Mouse (Mus musculus) neural tube, embryonic 14.5 days (tissue): Measurements from ENCODE around the gene Tprg. TPM values are rescaled to one million over a fixed set of nuclear protein-coding genes. Genes with fewer than 3 reads are reported as not detected.

Source experiments
- ATAC-seq: fragments of 200-750 bp; cut with Nextera tagmentation; 2 replicates; pipeline ENCODE4 v1.8.0; 2017; ENCODE audit warnings: low read depth, mild to moderate bottlenecking, moderate TSS enrichment, moderate library complexity
- H3K27ac ChIP-seq: fragments of 300-500 bp; sonication (generic); 2 replicates; pipeline ENCODE4 v1.5.1; 2014; ENCODE audit warnings: low read depth, mild to moderate bottlenecking, control low read depth, low read length, moderate library complexity, mixed read lengths
- H3K27me3 ChIP-seq: fragments of 300-500 bp; sonication (generic); 2 replicates; pipeline ENCODE4 v1.6.1; 2014; ENCODE audit warnings: low read length; ENCODE audit not compliant: control insufficient read depth, insufficient read depth
- H3K36me3 ChIP-seq: fragments of 300-500 bp; sonication (generic); 2 replicates; pipeline ENCODE4 v1.6.1; 2014; ENCODE audit warnings: low read length, mixed read lengths; ENCODE audit not compliant: control insufficient read depth, insufficient read depth
- H3K4me1 ChIP-seq: fragments of 300-500 bp; sonication (generic); 2 replicates; pipeline ENCODE4 v1.6.1; 2014; ENCODE audit warnings: low read length; ENCODE audit not compliant: control insufficient read depth, insufficient read depth
- H3K4me2 ChIP-seq: fragments of 300-500 bp; sonication (generic); 2 replicates; pipeline ENCODE4 v1.6.1; 2014; ENCODE audit warnings: mild to moderate bottlenecking, low read depth, low read length, control low read depth
- H3K4me3 ChIP-seq: fragments of 300-500 bp; sonication (generic); 2 replicates; pipeline ENCODE4 v1.5.1; 2014; ENCODE audit warnings: low read depth, low read length, control low read depth, mixed read lengths
- H3K9ac ChIP-seq: fragments of 300-500 bp; sonication (generic); replicated peaks from 2 replicates; pipeline ENCODE4 v1.6.1; 2014; ENCODE audit warnings: low read depth, mild to moderate bottlenecking, control low read depth, low read length, mixed read lengths
- H3K9me3 ChIP-seq: fragments of 300-500 bp; sonication (generic); 2 replicates; pipeline ENCODE4 v1.6.1; 2016; ENCODE audit warnings: low read length; ENCODE audit not compliant: control insufficient read depth
- WGBS: fragments of 180-500 bp; shearing (Covaris S2); extraction: QIAGEN DNeasy Blood & Tissue Kit; methylation state at CpG from one replicate; pipeline ENCODE4 v1.1.7; 2014; 5-methylcytosine and 5-hydroxymethylcytosine counted together
- polyA plus RNA-seq: library from polyadenylated mRNA; unstranded; fragments of >200 nt; fragmentation: Nextera tagmentation; extraction: Ambion mirVana; gene quantifications from 2 replicates; pipeline ENCODE4 v1.2.1, GENCODE M21; 2014

Tprg gene
- polyA plus RNA-seq, 1 experiment from 2014 or later: not detected

DNA sequence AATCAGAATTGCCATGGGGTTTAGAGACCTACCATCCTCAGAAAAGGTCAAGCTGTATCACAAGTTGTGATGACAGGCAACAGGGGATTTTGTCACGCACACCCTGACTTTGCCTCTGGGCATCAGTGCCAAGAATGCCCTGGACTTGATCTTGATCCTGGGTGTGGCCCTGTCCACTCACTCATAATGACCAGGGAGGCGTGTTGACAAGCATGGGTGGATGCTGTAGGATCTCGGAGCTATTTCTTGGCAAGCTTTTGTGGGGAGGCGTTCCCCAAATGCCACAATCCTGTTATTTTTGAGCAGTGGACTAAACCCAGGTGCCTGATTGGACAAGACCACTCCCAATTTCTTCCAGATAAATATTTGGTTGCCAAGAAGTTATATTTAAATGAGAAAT, 87.5 kb downstream of the Tprg start:
- Histone ChIP-seq H3K27me3 (no peaks in the 10 kb centered on the region), H3K4me3 (no peak overlapping the region), H3K9ac (no peak overlapping the region), H3K36me3 (no peaks in the 10 kb centered on the region), H3K9me3 (no peaks in the 10 kb centered on the region), H3K27ac (no peak overlapping the region), H3K4me1 (no peaks in the 10 kb centered on the region), H3K4me2 (no peak overlapping the region)
- 83% methylated on average over 4 of the region's 4 CpGs for WGBS
- ATAC-seq: no peak

DNA sequence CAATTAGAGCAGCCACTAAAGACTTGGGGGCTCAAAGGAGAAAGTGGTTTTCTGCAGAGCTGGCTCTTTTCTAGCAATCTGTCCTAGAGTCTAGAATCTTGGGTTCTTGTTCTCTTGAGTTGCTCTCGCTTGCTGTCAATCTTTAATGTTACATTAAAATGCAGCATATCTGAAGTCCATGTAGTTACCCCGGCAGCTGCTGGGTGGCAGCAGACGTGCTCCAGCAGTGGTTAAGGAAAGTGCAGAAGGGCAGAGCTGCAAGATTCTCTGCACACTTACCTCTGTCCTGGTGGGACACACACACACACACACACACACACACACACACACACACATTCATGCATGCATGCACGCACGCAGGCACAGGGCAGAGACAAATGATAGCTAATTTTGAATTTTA, 88.2 kb downstream of the Tprg start:
- Histone ChIP-seq H3K4me3 (no peak overlapping the region), H3K9ac (no peak overlapping the region), H3K36me3 (no peaks in the 10 kb centered on the region), H3K4me1 (no peaks in the 10 kb centered on the region), H3K27me3 (no peaks in the 10 kb centered on the region), H3K27ac (no peak overlapping the region), H3K4me2 (no peak overlapping the region), H3K9me3 (no peaks in the 10 kb centered on the region)
- WGBS: 76% methylated on average over 5 of the region's 5 CpGs
- ATAC-seq: no peak; the same call in 1 of the 2 replicates

DNA sequence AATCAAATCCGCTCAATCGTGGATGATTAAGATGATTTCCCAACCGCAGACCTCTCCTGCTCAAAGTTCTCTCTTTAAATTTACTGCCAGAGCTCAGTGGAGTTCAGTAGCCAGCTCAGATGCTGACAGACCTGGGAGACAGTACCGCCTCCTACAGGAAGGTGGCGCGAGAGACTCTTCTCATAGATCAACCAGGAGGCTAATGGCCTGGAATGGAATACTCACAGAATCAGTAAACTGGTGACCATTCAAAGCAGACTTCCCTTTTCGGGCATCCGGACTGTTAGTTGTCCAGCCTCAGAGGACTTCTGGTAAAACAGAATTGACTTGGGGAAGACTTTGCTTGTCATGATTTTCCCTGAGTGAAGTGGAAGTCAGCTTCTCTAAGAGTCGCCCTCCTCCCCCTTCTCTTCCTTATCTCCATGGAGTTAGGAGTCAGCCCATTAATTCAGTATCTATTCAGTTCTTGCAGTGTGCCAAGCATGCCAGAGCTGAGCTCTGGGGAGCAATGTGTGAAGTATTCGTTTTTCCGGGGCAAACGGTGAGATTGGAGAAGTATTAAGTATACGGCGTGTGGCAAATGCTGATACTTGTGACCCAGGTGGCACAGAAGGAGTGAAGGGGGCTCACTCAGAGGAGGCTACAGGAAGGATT, 90.2 kb downstream of the Tprg start:
- Histone ChIP-seq H3K4me1 (no peaks in the 10 kb centered on the region), H3K4me2 (no peak overlapping the region), H3K27me3 (no peaks in the 10 kb centered on the region), H3K9me3 (no peaks in the 10 kb centered on the region), H3K4me3 (no peak overlapping the region), H3K36me3 (no peaks in the 10 kb centered on the region), H3K27ac (no peak overlapping the region), H3K9ac (no peak overlapping the region)
- 33% methylated on average over 14 of the region's 14 CpGs for WGBS
- peak; percentile 80; the same call in 1 of the 2 replicates for ATAC-seq

DNA sequence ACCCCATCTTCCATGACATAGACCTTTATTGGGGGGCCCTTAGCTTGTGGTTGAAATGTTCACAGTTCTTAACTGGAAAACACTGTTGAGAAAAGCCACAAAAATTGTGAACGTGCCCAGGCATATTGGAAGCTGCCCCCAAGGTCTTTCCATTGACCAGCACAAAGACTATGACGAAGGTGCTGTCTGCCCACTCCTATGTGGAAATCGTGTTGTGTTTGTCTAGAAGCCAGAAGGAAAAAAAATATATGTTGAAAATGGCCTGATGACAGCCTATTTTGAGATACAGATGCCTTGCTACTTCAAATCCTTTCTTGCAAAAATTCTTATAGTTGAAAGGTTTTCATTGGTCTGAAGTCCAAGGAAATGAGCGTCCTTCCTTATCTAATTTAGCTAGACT, 91.1 kb downstream of the Tprg start:
- H3K4me3 ChIP-seq: no peak overlapping the region
- no peaks in the 10 kb centered on the region for H3K9me3 ChIP-seq
- H3K9ac ChIP-seq: no peak overlapping the region

DNA sequence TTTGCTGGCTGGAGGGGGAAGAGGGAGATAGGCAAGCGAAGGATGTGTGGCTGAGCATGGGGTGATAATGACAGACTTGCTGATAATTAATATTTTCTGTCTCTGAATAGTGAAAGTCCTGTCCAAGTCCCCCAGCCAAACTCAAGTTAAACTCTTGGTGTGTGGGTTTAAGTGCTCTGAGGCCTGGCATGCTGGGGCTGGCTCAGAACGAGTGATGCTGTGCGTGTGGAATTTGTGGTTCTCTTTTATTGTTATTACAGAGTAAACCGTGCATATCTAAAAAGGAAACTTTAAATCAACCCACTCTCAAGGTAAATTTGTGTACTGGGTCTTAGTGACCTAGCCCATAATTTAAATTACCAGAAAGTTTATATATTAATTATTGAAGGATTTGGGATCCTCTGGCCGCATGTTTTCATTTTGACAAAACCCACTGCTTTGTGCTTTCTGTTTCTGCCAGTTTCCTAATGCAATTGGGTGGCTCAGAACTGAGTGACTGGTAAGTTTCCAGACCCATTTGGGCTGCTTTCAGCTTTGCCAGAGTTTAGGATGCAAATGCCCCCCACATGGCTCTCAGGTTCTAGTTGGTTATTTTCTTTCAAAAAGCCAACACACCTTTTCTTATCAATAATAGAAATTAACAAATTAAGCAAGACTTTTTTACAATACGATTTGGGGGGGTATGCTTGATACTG, 99.0 kb downstream of the Tprg start:
- no peaks in the 10 kb centered on the region for H3K9me3 ChIP-seq
- H3K4me3 ChIP-seq: no peak overlapping the region
- 85% methylated on average over 6 of the region's 6 CpGs for WGBS
- no peak for ATAC-seq
- no peaks in the 10 kb centered on the region for H3K36me3 ChIP-seq
- no peak overlapping the region for H3K27ac ChIP-seq
- H3K4me2 ChIP-seq: no peak overlapping the region
- no peaks in the 10 kb centered on the region for H3K27me3 ChIP-seq
- no peak overlapping the region for H3K9ac ChIP-seq
- no peaks in the 10 kb centered on the region for H3K4me1 ChIP-seq

More for the DNA sequence above, 91.1 kb downstream of the Tprg start:
- no peak for ATAC-seq
- H3K4me1 ChIP-seq: no peaks in the 10 kb centered on the region
- H3K27me3 ChIP-seq: no peaks in the 10 kb centered on the region
- H3K4me2 ChIP-seq: no peak overlapping the region
- H3K36me3 ChIP-seq: no peaks in the 10 kb centered on the region
- WGBS: 87% methylated on average over 4 of the region's 4 CpGs
- no peak overlapping the region for H3K27ac ChIP-seq

DNA sequence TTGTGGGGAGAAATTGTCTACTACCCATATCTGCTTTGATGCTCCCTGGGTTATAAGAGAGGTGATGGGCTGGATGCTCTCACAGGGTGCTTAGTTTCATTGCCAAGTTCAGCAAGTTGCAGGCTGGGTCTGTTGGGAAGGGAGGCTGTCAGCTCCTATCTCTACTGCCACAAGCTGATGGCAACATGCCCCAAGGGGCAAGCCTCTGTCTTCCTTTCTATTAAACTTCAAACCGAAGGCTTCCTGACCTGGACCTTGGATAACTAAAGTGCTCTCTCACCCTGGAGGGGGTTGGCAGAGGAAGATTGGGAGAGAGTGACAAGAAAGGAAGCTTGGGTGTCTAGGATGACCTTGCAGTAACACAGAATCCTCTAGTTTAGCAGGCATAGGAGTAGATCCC, 108.1 kb downstream of the Tprg start:
- ATAC-seq: no peak
- WGBS: 88% methylated on average over 1 of the region's 1 CpGs
- H3K4me2 ChIP-seq: no peak overlapping the region
- H3K27ac ChIP-seq: no peak overlapping the region
- no peaks in the 10 kb centered on the region for H3K4me1 ChIP-seq
- no peaks in the 10 kb centered on the region for H3K36me3 ChIP-seq
- no peak overlapping the region for H3K4me3 ChIP-seq
- H3K9ac ChIP-seq: no peak overlapping the region
- H3K9me3 ChIP-seq: no peaks in the 10 kb centered on the region
- no peaks in the 10 kb centered on the region for H3K27me3 ChIP-seq

DNA sequence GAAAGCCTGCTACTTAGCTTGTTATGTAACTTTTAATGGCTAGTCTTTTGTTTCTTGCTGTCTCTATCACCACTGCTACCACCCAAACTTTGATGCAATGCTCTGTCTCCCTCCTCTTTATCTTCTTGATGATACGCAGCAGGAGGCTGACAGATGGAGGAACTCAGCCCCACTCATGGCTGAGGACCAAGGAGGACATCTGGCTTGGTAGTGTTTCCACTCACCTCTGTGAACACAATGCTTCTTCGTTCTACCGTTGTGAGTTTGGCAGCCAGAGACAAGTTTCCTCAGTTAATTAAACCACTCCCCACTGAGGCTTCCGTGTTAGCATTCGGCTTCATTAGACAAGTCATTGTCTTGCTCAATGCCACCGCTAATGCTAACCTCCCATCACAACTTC, 117.5 kb downstream of the Tprg start:
- Histone ChIP-seq H3K27ac (no peak overlapping the region), H3K9ac (no peak overlapping the region), H3K4me1 (peaks cover 11% of the 10 kb centered on the region), H3K9me3 (no peaks in the 10 kb centered on the region), H3K4me2 (no peak overlapping the region), H3K4me3 (no peak overlapping the region), H3K27me3 (no peaks in the 10 kb centered on the region), H3K36me3 (no peaks in the 10 kb centered on the region)
- 54% methylated on average over 6 of the region's 6 CpGs for WGBS
- ATAC-seq: no peak

DNA sequence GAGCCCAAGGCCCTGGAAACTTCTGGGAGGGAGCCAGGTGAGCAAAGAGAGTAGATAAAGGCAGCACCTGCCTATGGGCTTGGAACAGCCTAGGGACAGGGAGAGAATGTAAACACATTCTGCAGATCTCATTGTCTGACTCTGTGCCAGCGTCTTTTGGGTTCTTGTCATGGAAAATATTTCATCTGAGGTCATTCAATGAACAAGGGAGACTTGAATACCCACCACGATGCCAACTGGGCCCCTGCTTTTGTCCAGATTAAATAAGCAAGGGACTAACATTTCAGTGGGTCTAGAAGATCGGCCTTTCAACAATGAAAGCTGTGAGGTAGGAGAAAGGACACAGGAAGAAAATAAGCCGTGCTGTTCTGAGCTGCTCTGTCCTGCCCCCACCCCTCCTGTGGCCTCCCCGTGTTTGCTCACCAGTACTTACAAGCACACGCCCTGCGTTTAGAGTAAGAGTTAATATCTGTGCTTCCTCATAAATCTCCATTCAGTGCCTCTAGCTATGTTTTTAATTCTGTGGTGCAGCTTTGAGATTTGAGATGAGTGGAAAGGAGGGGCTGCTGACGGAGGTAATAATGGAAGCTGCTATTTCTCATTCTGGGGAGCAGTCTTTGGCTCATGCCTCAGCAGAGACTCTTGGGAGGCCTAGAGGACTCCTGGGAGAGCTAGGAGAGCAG, 120.7 kb downstream of the Tprg start:
- no peak overlapping the region for H3K9ac ChIP-seq
- 12% methylated on average over 8 of the region's 8 CpGs for WGBS
- ATAC-seq: peak; percentile 89
- no peak overlapping the region for H3K4me3 ChIP-seq
- H3K4me2 ChIP-seq: no peak overlapping the region
- H3K9me3 ChIP-seq: no peaks in the 10 kb centered on the region
- H3K27ac ChIP-seq: peak overlapping the region; percentile 41; the same call in 1 of the 2 replicates
- H3K4me1 ChIP-seq: peaks cover 11% of the 10 kb centered on the region
- H3K27me3 ChIP-seq: no peaks in the 10 kb centered on the region
- H3K36me3 ChIP-seq: no peaks in the 10 kb centered on the region

DNA sequence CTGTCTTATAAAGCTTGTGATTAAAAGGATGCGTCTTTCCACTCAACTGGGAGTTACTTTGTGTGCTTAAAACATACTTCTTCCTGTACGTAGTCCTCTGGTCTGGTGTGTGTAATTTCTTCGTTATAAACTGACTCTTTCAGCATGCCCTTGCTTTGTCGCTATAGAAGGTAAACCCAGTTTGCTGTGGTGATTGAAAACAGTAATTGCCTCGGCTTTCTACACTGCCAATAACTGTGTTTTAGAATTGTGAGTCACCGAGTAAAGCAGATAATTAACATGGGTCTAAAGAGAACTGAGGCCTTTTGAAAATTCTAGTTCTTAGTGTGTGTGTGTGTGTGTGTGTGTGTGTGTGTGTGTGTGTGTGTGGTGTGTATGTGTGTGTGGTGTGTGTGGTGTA, 121.4 kb downstream of the Tprg start:
- WGBS: 70% methylated on average over 6 of the region's 6 CpGs

More for the DNA sequence above, 121.4 kb downstream of the Tprg start:
- Histone ChIP-seq H3K27me3 (no peaks in the 10 kb centered on the region), H3K9ac (no peak overlapping the region), H3K4me3 (no peak overlapping the region), H3K4me1 (peaks cover 11% of the 10 kb centered on the region), H3K4me2 (no peak overlapping the region), H3K27ac (peak overlapping the region; percentile 41; the same call in 1 of the 2 replicates), H3K9me3 (no peaks in the 10 kb centered on the region), H3K36me3 (no peaks in the 10 kb centered on the region)
- ATAC-seq: no peak; the same call in 1 of the 2 replicates
